Comparison of ENCODE assay signal across 21 mouse cellular contexts in genomic region chr19:44502741-44503140, GRCm38 (mm10). TPM values are rescaled to one million over a fixed set of nuclear protein-coding genes. Genes with fewer than 3 reads are reported as not detected.
"Had no signal": no experiment of that assay in that cellular context is flagged by ENCODE, and none has a peak within 500 bp of the region (broad histone marks: within the 10 kb centered on the region; RNA-seq: fewer than 3 reads in every experiment).

No protein-coding gene starts in this region.

- H3K4me2 ChIP-seq: limb, embryonic 12.5 days; liver, embryonic 13.5 days; midbrain, embryonic 12.5 days had no signal

- H3K4me1 ChIP-seq: liver, embryonic 13.5 days; megakaryocyte, embryonic 14.5 days; midbrain, embryonic 12.5 days had no signal

- ATAC-seq: liver, postnatal 0 days had no signal

- H3K27ac ChIP-seq: layer of hippocampus, adult 2 months; limb, embryonic 12.5 days; liver, embryonic 13.5 days; macrophage; midbrain, embryonic 12.5 days had no signal

- H3K4me3 ChIP-seq: layer of hippocampus, adult 2 months; limb, embryonic 12.5 days; liver, embryonic 13.5 days; megakaryocyte, embryonic 14.5 days; midbrain, embryonic 12.5 days had no signal

- H3K9me3 ChIP-seq: limb, embryonic 12.5 days; liver, embryonic 13.5 days; megakaryocyte, embryonic 14.5 days; midbrain, embryonic 12.5 days had no signal

- DNase-seq: kidney, adult 11 months; kidney, postnatal 10 days; kidney, postnatal 4 days; liver; liver, embryonic 13.5 days; liver, postnatal 0 days; right cerebral cortex, postnatal 14 days; thymus, postnatal 36 days had no signal

- H3K36me3 ChIP-seq: limb, embryonic 12.5 days; liver, embryonic 13.5 days; midbrain, embryonic 12.5 days had no signal

- H3K9ac ChIP-seq: limb, embryonic 12.5 days; liver, embryonic 13.5 days; liver, postnatal 0 days; midbrain, embryonic 12.5 days had no signal

RNA-seq across cellular contexts. Expression of gene Wnt8b, which starts 9.5 kb away (rescaled TPM):
- total RNA-seq: left cerebral cortex, postnatal 36 days had no signal
- polyA plus RNA-seq: limb, embryonic 12.5 days; liver, embryonic 13.5 days; liver, postnatal 0 days; macrophage; small intestine, adult 2 months; stomach, embryonic 16.5 days had no signal

RNA-seq across cellular contexts. Expression of gene Gm20538, which starts 49.9 kb away (rescaled TPM):
- total RNA-seq: layer of hippocampus, adult 2 months; layer of hippocampus, postnatal 10 days; left cerebral cortex, postnatal 36 days; midbrain, postnatal 0 days had no signal
- polyA plus RNA-seq: kidney, embryonic 14.5 days; limb, embryonic 12.5 days; liver, embryonic 13.5 days; liver, postnatal 0 days; macrophage; midbrain, embryonic 12.5 days; midbrain, postnatal 0 days; neural tube, embryonic 14.5 days; small intestine, adult 2 months; thymus, postnatal 0 days had no signal
